Mouse (Mus musculus): ENCODE measurements at regions not wholly inside any gene's neighbourhood (a gene's known extent, or its start where the extent isn't known, plus 50 kb on each side); places are given as distances from the start of the nearest gene placed in this dataset.

- Histone ChIP-seq H3K9me3 (ENCODE audit: control insufficient read depth, low read length) (no peaks in the 10 kb centered on the region), H3K4me2 (replicated peaks; ENCODE audit: low read depth, low read length) (no peak overlapping the region), H3K4me3 (ENCODE audit: low read depth, low read length) (no peak overlapping the region), H3K36me3 (ENCODE audit: control insufficient read depth, insufficient read depth, low read length) (no peaks in the 10 kb centered on the region), H3K4me1 (replicated peaks; ENCODE audit: control insufficient read depth, insufficient read depth, low read length) (no peaks in the 10 kb centered on the region), H3K27me3 (ENCODE audit: control insufficient read depth, insufficient read depth, low read length) (no peaks in the 10 kb centered on the region), H3K9ac (ENCODE audit: low read depth, low read length) (no peak overlapping the region), H3K27ac (ENCODE audit: low read depth, low read length) (no peak overlapping the region)
- ATAC-seq (ENCODE audit: low FRiP score) (no peak), DNase-seq (ENCODE audit: low spot score) (no peak)
- 81% methylated on average over 1 of the region's 1 CpGs for WGBS
Observed at GRCm38 (mm10) chr12:9212211-9212610, 182.4 kb downstream of the Ttc32 start.

GRCm38 (mm10) chr12:9224971-9225370 lies 195.2 kb downstream of the Ttc32 start:
- no peak for DNase-seq (ENCODE audit: low spot score)
- no peaks in the 10 kb centered on the region for H3K4me1 ChIP-seq (replicated peaks; ENCODE audit: control insufficient read depth, insufficient read depth, low read length)
- H3K4me2 ChIP-seq (replicated peaks; ENCODE audit: low read depth, low read length) = no peak overlapping the region
- H3K36me3 ChIP-seq (ENCODE audit: control insufficient read depth, insufficient read depth, low read length) = no peaks in the 10 kb centered on the region
- no peak overlapping the region for H3K27ac ChIP-seq (ENCODE audit: low read depth, low read length)
- no peaks in the 10 kb centered on the region for H3K27me3 ChIP-seq (ENCODE audit: control insufficient read depth, insufficient read depth, low read length)
- no peaks in the 10 kb centered on the region for H3K9me3 ChIP-seq (ENCODE audit: control insufficient read depth, low read length)
- H3K4me3 ChIP-seq (ENCODE audit: low read depth, low read length) = no peak overlapping the region
- 37% methylated on average over 5 of the region's 5 CpGs for WGBS
- H3K9ac ChIP-seq (ENCODE audit: low read depth, low read length) = no peak overlapping the region
- ATAC-seq (ENCODE audit: low FRiP score) = no peak

- 90% methylated on average over 5 of the region's 5 CpGs for WGBS
- Histone ChIP-seq H3K27ac (ENCODE audit: low read depth, low read length) (no peak overlapping the region), H3K4me1 (replicated peaks; ENCODE audit: control insufficient read depth, insufficient read depth, low read length) (no peaks in the 10 kb centered on the region), H3K36me3 (ENCODE audit: control insufficient read depth, insufficient read depth, low read length) (no peaks in the 10 kb centered on the region), H3K9ac (ENCODE audit: low read depth, low read length) (no peak overlapping the region), H3K4me3 (ENCODE audit: low read depth, low read length) (no peak overlapping the region), H3K9me3 (ENCODE audit: control insufficient read depth, low read length) (no peaks in the 10 kb centered on the region), H3K27me3 (ENCODE audit: control insufficient read depth, insufficient read depth, low read length) (no peaks in the 10 kb centered on the region), H3K4me2 (replicated peaks; ENCODE audit: low read depth, low read length) (no peak overlapping the region)
- no peak for DNase-seq (ENCODE audit: low spot score)
- no peak for ATAC-seq (ENCODE audit: low FRiP score)
Observed at GRCm38 (mm10) chr12:9227901-9228300, 198.1 kb downstream of the Ttc32 start.

GRCm38 (mm10) chr12:9228486-9228885 lies 198.7 kb downstream of the Ttc32 start:
- H3K4me2 ChIP-seq (replicated peaks; ENCODE audit: low read depth, low read length) = no peak overlapping the region
- ATAC-seq (ENCODE audit: low FRiP score) (no peak), DNase-seq (ENCODE audit: low spot score) (no peak)
- H3K36me3 ChIP-seq (ENCODE audit: control insufficient read depth, insufficient read depth, low read length) = no peaks in the 10 kb centered on the region
- no peak overlapping the region for H3K9ac ChIP-seq (ENCODE audit: low read depth, low read length)
- no peak overlapping the region for H3K4me3 ChIP-seq (ENCODE audit: low read depth, low read length)
- H3K27me3 ChIP-seq (ENCODE audit: control insufficient read depth, insufficient read depth, low read length) = no peaks in the 10 kb centered on the region
- no peaks in the 10 kb centered on the region for H3K4me1 ChIP-seq (replicated peaks; ENCODE audit: control insufficient read depth, insufficient read depth, low read length)
- H3K27ac ChIP-seq (ENCODE audit: low read depth, low read length) = no peak overlapping the region
- WGBS = 82% methylated on average over 2 of the region's 2 CpGs
- no peaks in the 10 kb centered on the region for H3K9me3 ChIP-seq (ENCODE audit: control insufficient read depth, low read length)

- no peaks in the 10 kb centered on the region for H3K36me3 ChIP-seq (ENCODE audit: control insufficient read depth, insufficient read depth, low read length)
- H3K27ac ChIP-seq (ENCODE audit: low read depth, low read length) = no peak overlapping the region
- no peaks in the 10 kb centered on the region for H3K27me3 ChIP-seq (ENCODE audit: control insufficient read depth, insufficient read depth, low read length)
- 78% methylated on average over 4 of the region's 4 CpGs for WGBS
- no peak overlapping the region for H3K4me3 ChIP-seq (ENCODE audit: low read depth, low read length)
- no peak for ATAC-seq (ENCODE audit: low FRiP score)
- no peak overlapping the region for H3K4me2 ChIP-seq (replicated peaks; ENCODE audit: low read depth, low read length)
- no peak overlapping the region for H3K9ac ChIP-seq (ENCODE audit: low read depth, low read length)
- no peaks in the 10 kb centered on the region for H3K4me1 ChIP-seq (replicated peaks; ENCODE audit: control insufficient read depth, insufficient read depth, low read length)
- no peak for DNase-seq (ENCODE audit: low spot score)
- no peaks in the 10 kb centered on the region for H3K9me3 ChIP-seq (ENCODE audit: control insufficient read depth, low read length)
Observed at GRCm38 (mm10) chr12:9229981-9230380, 200.2 kb downstream of the Ttc32 start.

GRCm38 (mm10) chr12:9230576-9230975 lies 200.8 kb downstream of the Ttc32 start:
- Histone ChIP-seq H3K4me1 (replicated peaks; ENCODE audit: control insufficient read depth, insufficient read depth, low read length) (no peaks in the 10 kb centered on the region), H3K36me3 (ENCODE audit: control insufficient read depth, insufficient read depth, low read length) (no peaks in the 10 kb centered on the region), H3K9ac (ENCODE audit: low read depth, low read length) (no peak overlapping the region), H3K27me3 (ENCODE audit: control insufficient read depth, insufficient read depth, low read length) (no peaks in the 10 kb centered on the region), H3K4me3 (ENCODE audit: low read depth, low read length) (no peak overlapping the region), H3K9me3 (ENCODE audit: control insufficient read depth, low read length) (no peaks in the 10 kb centered on the region), H3K27ac (ENCODE audit: low read depth, low read length) (no peak overlapping the region), H3K4me2 (replicated peaks; ENCODE audit: low read depth, low read length) (no peak overlapping the region)
- DNase-seq (ENCODE audit: low spot score) (no peak), ATAC-seq (ENCODE audit: low FRiP score) (no peak)
- 67% methylated on average over 5 of the region's 5 CpGs for WGBS

- Histone ChIP-seq H3K36me3 (ENCODE audit: control insufficient read depth, insufficient read depth, low read length) (no peaks in the 10 kb centered on the region), H3K27me3 (ENCODE audit: control insufficient read depth, insufficient read depth, low read length) (no peaks in the 10 kb centered on the region), H3K4me3 (ENCODE audit: low read depth, low read length) (no peak overlapping the region), H3K27ac (ENCODE audit: low read depth, low read length) (no peak overlapping the region), H3K4me1 (replicated peaks; ENCODE audit: control insufficient read depth, insufficient read depth, low read length) (no peaks in the 10 kb centered on the region), H3K9ac (ENCODE audit: low read depth, low read length) (no peak overlapping the region), H3K4me2 (replicated peaks; ENCODE audit: low read depth, low read length) (no peak overlapping the region), H3K9me3 (ENCODE audit: control insufficient read depth, low read length) (no peaks in the 10 kb centered on the region)
- ATAC-seq (ENCODE audit: low FRiP score) = no peak
- DNase-seq (ENCODE audit: low spot score) = no peak
Observed at GRCm38 (mm10) chr12:9232431-9232830, 202.6 kb downstream of the Ttc32 start.

- DNase-seq (ENCODE audit: low spot score) (no peak), ATAC-seq (ENCODE audit: low FRiP score) (no peak)
- no peaks in the 10 kb centered on the region for H3K36me3 ChIP-seq (ENCODE audit: control insufficient read depth, insufficient read depth, low read length)
- no peaks in the 10 kb centered on the region for H3K4me1 ChIP-seq (replicated peaks; ENCODE audit: control insufficient read depth, insufficient read depth, low read length)
- no peaks in the 10 kb centered on the region for H3K9me3 ChIP-seq (ENCODE audit: control insufficient read depth, low read length)
- H3K27ac ChIP-seq (ENCODE audit: low read depth, low read length) = no peak overlapping the region
- H3K27me3 ChIP-seq (ENCODE audit: control insufficient read depth, insufficient read depth, low read length) = no peaks in the 10 kb centered on the region
- H3K4me2 ChIP-seq (replicated peaks; ENCODE audit: low read depth, low read length) = no peak overlapping the region
- no peak overlapping the region for H3K4me3 ChIP-seq (ENCODE audit: low read depth, low read length)
- 85% methylated on average over 4 of the region's 4 CpGs for WGBS
- H3K9ac ChIP-seq (ENCODE audit: low read depth, low read length) = no peak overlapping the region
Observed at GRCm38 (mm10) chr12:9235866-9236265, 206.1 kb downstream of the Ttc32 start.

GRCm38 (mm10) chr12:9237538-9237937 lies 207.7 kb downstream of the Ttc32 start:
- no peak for DNase-seq (ENCODE audit: low spot score)
- 78% methylated on average over 6 of the region's 6 CpGs for WGBS

More at GRCm38 (mm10) chr12:9237538-9237937, 207.7 kb downstream of the Ttc32 start:
- Histone ChIP-seq H3K4me2 (replicated peaks; ENCODE audit: low read depth, low read length) (no peak overlapping the region), H3K4me3 (ENCODE audit: low read depth, low read length) (no peak overlapping the region), H3K4me1 (replicated peaks; ENCODE audit: control insufficient read depth, insufficient read depth, low read length) (no peaks in the 10 kb centered on the region), H3K9me3 (ENCODE audit: control insufficient read depth, low read length) (no peaks in the 10 kb centered on the region), H3K27me3 (ENCODE audit: control insufficient read depth, insufficient read depth, low read length) (no peaks in the 10 kb centered on the region), H3K36me3 (ENCODE audit: control insufficient read depth, insufficient read depth, low read length) (no peaks in the 10 kb centered on the region), H3K27ac (ENCODE audit: low read depth, low read length) (no peak overlapping the region), H3K9ac (ENCODE audit: low read depth, low read length) (no peak overlapping the region)
- no peak for ATAC-seq (ENCODE audit: low FRiP score)
